Comparison of ENCODE assay signal across 19 mouse cellular contexts in the genomic region with DNA sequence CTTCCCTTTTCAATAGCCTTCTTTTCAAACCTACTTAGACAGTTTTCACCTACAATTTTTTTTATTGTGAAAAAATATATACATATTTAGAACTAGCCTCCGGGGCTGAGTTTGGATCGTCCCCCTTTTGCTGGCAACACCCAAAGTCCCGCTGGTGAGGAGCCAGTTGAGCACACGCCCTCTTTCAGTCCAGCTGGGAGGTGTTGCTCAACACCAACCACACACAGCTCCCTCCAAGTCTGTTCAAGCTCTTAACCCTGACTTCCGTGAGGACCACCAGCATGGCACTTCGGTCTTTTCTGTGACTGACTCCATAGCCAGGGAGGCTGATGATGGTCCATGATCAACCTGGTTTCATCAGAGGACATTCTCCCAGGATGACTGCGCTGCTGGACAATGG. TPM values are rescaled to one million over a fixed set of nuclear protein-coding genes. Genes with fewer than 3 reads are reported as not detected.
DNase-seq lines count a peak whose midpoint lies in the region; ATAC-seq and TF ChIP-seq lines count a peak whose summit lies in the region.
"Had no signal": no experiment of that assay in that cellular context is flagged by ENCODE, and none has a peak within 500 bp of the region (broad histone marks: within the 10 kb centered on the region; RNA-seq: fewer than 3 reads in every experiment).

No protein-coding gene starts in this region.

- peaks cover 34% of the 10 kb centered on the region for H3K36me3 ChIP-seq in lung, embryonic 14.5 days (ENCODE audit: insufficient read depth)
- peaks cover 21% of the 10 kb centered on the region for H3K36me3 ChIP-seq in C2C12 (ENCODE audit: control insufficient read depth, insufficient read depth)
- H3K36me3 ChIP-seq: G1E had no signal

- H3K27me3 ChIP-seq in lung, embryonic 14.5 days (ENCODE audit: insufficient read depth, low read length) = no peaks in the 10 kb centered on the region
- H3K27me3 ChIP-seq in C2C12 (ENCODE audit: control insufficient read depth, insufficient read depth, insufficient read length) = no peaks in the 10 kb centered on the region

- TF ChIP-seq CTCF in lung, embryonic 14.5 days (IDR thresholded peaks at IDR 0.05; ENCODE audit: low read depth) = no peak
- no peak for TF ChIP-seq CTCF in C2C12 (IDR thresholded peaks at IDR 0.05; ENCODE audit: control insufficient read depth, insufficient read depth, insufficient read length)

- no peak overlapping the region for H3ac ChIP-seq in C2C12 (ENCODE audit: control insufficient read depth, insufficient read length, low read depth)

- no peak overlapping the region for H3K4me3 ChIP-seq in lung, embryonic 14.5 days (ENCODE audit: low read depth, low read length)
- no peak overlapping the region for H3K4me3 ChIP-seq in C2C12 (ENCODE audit: insufficient read depth, poor library complexity, severe bottlenecking)
- H3K4me3 ChIP-seq: forebrain, embryonic 10.5 days; layer of hippocampus, adult 2 months; midbrain, embryonic 10.5 days had no signal

- WGBS in lung, embryonic 14.5 days = 46% methylated on average over 7 of the region's 7 CpGs

- H3K4me1 ChIP-seq in lung, embryonic 14.5 days (ENCODE audit: insufficient read depth) = no peaks in the 10 kb centered on the region

- no peak overlapping the region for H3K4me2 ChIP-seq in lung, embryonic 14.5 days

- no peaks in the 10 kb centered on the region for H3K9me3 ChIP-seq in lung, embryonic 14.5 days (ENCODE audit: low read depth, low read length)
- H3K9me3 ChIP-seq: forebrain, embryonic 10.5 days; G1E; midbrain, embryonic 10.5 days had no signal

- no peak overlapping the region for H3K9ac ChIP-seq in lung, embryonic 14.5 days

- DNase-seq in lung, embryonic 14.5 days = peak; percentile 80
- no peak for DNase-seq in lung, postnatal 36 days
- DNase-seq in spleen, adult 12 weeks (ENCODE audit: low spot score) = no peak
- DNase-seq in cerebellum, adult 11 months = no peak
- DNase-seq: cerebellum, postnatal 14 days; gastrocnemius, postnatal 10 days; kidney, adult 8-10 months; kidney, postnatal 14 days; layer of hippocampus, postnatal 36 days; liver; retina, postnatal 1 day; right cerebral cortex, postnatal 4 days had no signal

- H3K27ac ChIP-seq in lung, embryonic 14.5 days (ENCODE audit: low read depth) = no peak overlapping the region
- H3K27ac ChIP-seq: forebrain, embryonic 10.5 days; layer of hippocampus, adult 2 months; midbrain, embryonic 10.5 days had no signal

- no peaks in the 10 kb centered on the region for H3K79me2 ChIP-seq in C2C12 (ENCODE audit: control insufficient read depth, insufficient read depth)

- no peaks in the 10 kb centered on the region for H3K79me3 ChIP-seq in C2C12 (ENCODE audit: low read depth)

- peak; percentile 75 for ATAC-seq in lung, embryonic 14.5 days (ENCODE audit: insufficient read depth)
- 0 out of 2 replicates have a peak, but pooled peaks have one; percentile 42 for ATAC-seq in common myeloid progenitor, adult 5-6 weeks (replicated peaks; ENCODE audit: low read depth, poor library complexity, severe bottlenecking)
- ATAC-seq in monocyte, adult 5-6 weeks (replicated peaks; ENCODE audit: insufficient number of reproducible peaks, low FRiP score, low TSS enrichment, poor library complexity, severe bottlenecking) = 0 out of 2 replicates have a peak, but pooled peaks have one; percentile 24

TF ChIP-seq in C2C12, 6 proteins besides CTCF, POLR2A, EP300 and RAD21:
- TF ChIP-seq CEBPB (IDR thresholded peaks at IDR 0.05; ENCODE audit: low read depth) = peak; percentile 41
- no peak for TF ChIP-seq MYOG (IDR thresholded peaks at IDR 0.05; ENCODE audit: control insufficient read depth, extremely low read depth, insufficient read length)

RNA-seq across cellular contexts. Expression of gene Mrpl58, which starts 5.5 kb away (rescaled TPM):
- 230 and 242 TPM in 2 replicates for polyA plus RNA-seq in lung, embryonic 14.5 days (2014; fragmentation: Nextera tagmentation; extraction: Ambion mirVana)
- polyA plus RNA-seq in C2C12 (2012; fragmentation: generic; extraction: Trizol) = 186 TPM
- 67.7 and 94.1 TPM in 2 replicates for total RNA-seq in common myeloid progenitor, adult 5-6 weeks (2017)
- 57.9 to 84.5 TPM (median 60.9 TPM) in 3 replicates for total RNA-seq in monocyte, adult 5-6 weeks (2017)

RNA-seq across cellular contexts. Expression of gene Cdr2l, which starts 16.4 kb away (rescaled TPM):
- polyA plus RNA-seq in lung, embryonic 14.5 days (2014; fragmentation: Nextera tagmentation; extraction: Ambion mirVana) = 17.7 and 19.8 TPM in 2 replicates
- polyA plus RNA-seq in C2C12 (2012; fragmentation: generic; extraction: Trizol) = 23.2 TPM
- total RNA-seq in common myeloid progenitor, adult 5-6 weeks (2017) = 0.18 TPM in 1 of 2 replicates, not detected in the other
- not detected in 3 replicates for total RNA-seq in monocyte, adult 5-6 weeks (2017)
- polyA plus RNA-seq: G1E had no signal

RNA-seq across cellular contexts. Expression of gene Atp5h, which starts 21.7 kb away (rescaled TPM):
- 817 and 850 TPM in 2 replicates for polyA plus RNA-seq in lung, embryonic 14.5 days (2014; fragmentation: Nextera tagmentation; extraction: Ambion mirVana)
- polyA plus RNA-seq in C2C12 (2012; fragmentation: generic; extraction: Trizol) = 530 TPM
- 531 and 684 TPM in 2 replicates for total RNA-seq in common myeloid progenitor, adult 5-6 weeks (2017)
- 553 to 728 TPM (median 631 TPM) in 3 replicates for total RNA-seq in monocyte, adult 5-6 weeks (2017)

RNA-seq across cellular contexts. Expression of gene Kctd2, which starts 21.8 kb away (rescaled TPM):
- polyA plus RNA-seq in lung, embryonic 14.5 days (2014; fragmentation: Nextera tagmentation; extraction: Ambion mirVana) = 21.6 and 22.2 TPM in 2 replicates
- 26.7 TPM for polyA plus RNA-seq in C2C12 (2012; fragmentation: generic; extraction: Trizol)
- 12.3 and 15.4 TPM in 2 replicates for total RNA-seq in common myeloid progenitor, adult 5-6 weeks (2017)
- 20.7 to 29.6 TPM (median 24.3 TPM) in 3 replicates for total RNA-seq in monocyte, adult 5-6 weeks (2017)

RNA-seq across cellular contexts. Expression of gene Hid1, which starts 30.5 kb away (rescaled TPM):
- 7.4 and 9.2 TPM in 2 replicates for polyA plus RNA-seq in lung, embryonic 14.5 days (2014; fragmentation: Nextera tagmentation; extraction: Ambion mirVana)
- polyA plus RNA-seq in C2C12 (2012; fragmentation: generic; extraction: Trizol) = 14.4 TPM
- 1.9 TPM in 1 of 2 replicates, not detected in the other for total RNA-seq in common myeloid progenitor, adult 5-6 weeks (2017)
- total RNA-seq in monocyte, adult 5-6 weeks (2017) = 4.7 to 13.4 TPM (median 7.5 TPM) in 3 replicates
- total RNA-seq: G1E had no signal

Comparison
In these comparisons a context has a peak if more than half of its experiments do, and no peak if none do; other contexts are left out.
1. ATAC-seq: peak in every context shown above with its lines; median percentile 75 in lung, embryonic 14.5 days; 42 in common myeloid progenitor, adult 5-6 weeks; 24 in monocyte, adult 5-6 weeks.